In genomic region chr16:50364189-50365059, GRCm38 (mm10) we compare ENCODE assay signal across 8 mouse cellular contexts.
A peak's percentile ranks its signal among the peaks of the same experiment; 100 is the strongest.
DNase-seq lines count a peak whose midpoint lies in the region; ATAC-seq and TF ChIP-seq lines count a peak whose summit lies in the region.

No protein-coding gene starts in this region.

- TF ChIP-seq CTCF in lung, embryonic 14.5 days (IDR thresholded peaks at IDR 0.05; ENCODE audit: low read depth), result no peak

- WGBS in forebrain, embryonic 12.5 days, result 10% methylated on average over 11 of the region's 11 CpGs
- 11% methylated on average over 11 of the region's 11 CpGs for WGBS in hindbrain, embryonic 13.5 days
- WGBS in lung, embryonic 14.5 days, result 5% methylated on average over 11 of the region's 11 CpGs

- H3K27me3 ChIP-seq in forebrain, embryonic 12.5 days, result no peaks in the 10 kb centered on the region
- H3K27me3 ChIP-seq in hindbrain, embryonic 13.5 days, result no peaks in the 10 kb centered on the region
- H3K27me3 ChIP-seq in lung, embryonic 14.5 days (ENCODE audit: insufficient read depth, low read length), result no peaks in the 10 kb centered on the region

- H3K27ac ChIP-seq in forebrain, embryonic 12.5 days, result peak overlapping the region; percentile 80
- peak overlapping the region; percentile 84 for H3K27ac ChIP-seq in hindbrain, embryonic 13.5 days
- peak overlapping the region; percentile 68 for H3K27ac ChIP-seq in lung, embryonic 14.5 days (ENCODE audit: low read depth)

- peak; percentile 84 for ATAC-seq in forebrain, embryonic 12.5 days (ENCODE audit: low FRiP score)
- ATAC-seq in hindbrain, embryonic 13.5 days (ENCODE audit: low FRiP score), result peak; percentile 91
- peak; percentile 94 for ATAC-seq in lung, embryonic 14.5 days (ENCODE audit: insufficient read depth)
- ATAC-seq in neutrophil, adult 5-6 weeks (ENCODE audit: extremely low read depth, insufficient number of reproducible peaks, low FRiP score, poor library complexity, severe bottlenecking), result peak; percentile 53

- H3K4me2 ChIP-seq in forebrain, embryonic 12.5 days, result peak overlapping the region; percentile 52
- peak overlapping the region; percentile 60 for H3K4me2 ChIP-seq in hindbrain, embryonic 13.5 days
- H3K4me2 ChIP-seq in lung, embryonic 14.5 days, result peak overlapping the region; percentile 66

- peak overlapping the region; percentile 38 for H3K4me3 ChIP-seq in forebrain, embryonic 12.5 days (replicated peaks)
- peak overlapping the region; percentile 41 for H3K4me3 ChIP-seq in hindbrain, embryonic 13.5 days
- H3K4me3 ChIP-seq in lung, embryonic 14.5 days (ENCODE audit: low read depth, low read length), result peak overlapping the region; percentile 39

- no peaks in the 10 kb centered on the region for H3K36me3 ChIP-seq in forebrain, embryonic 12.5 days (replicated peaks)
- H3K36me3 ChIP-seq in hindbrain, embryonic 13.5 days, result no peaks in the 10 kb centered on the region
- H3K36me3 ChIP-seq in lung, embryonic 14.5 days (ENCODE audit: insufficient read depth), result no peaks in the 10 kb centered on the region

- H3K4me1 ChIP-seq in forebrain, embryonic 12.5 days, result peaks cover 19% of the 10 kb centered on the region
- H3K4me1 ChIP-seq in hindbrain, embryonic 13.5 days (replicated peaks), result peaks cover 22% of the 10 kb centered on the region
- no peaks in the 10 kb centered on the region for H3K4me1 ChIP-seq in lung, embryonic 14.5 days (ENCODE audit: insufficient read depth)

- peak overlapping the region; percentile 44 for H3K9ac ChIP-seq in forebrain, embryonic 12.5 days
- H3K9ac ChIP-seq in hindbrain, embryonic 13.5 days, result peak overlapping the region; percentile 69
- peak overlapping the region; percentile 43 for H3K9ac ChIP-seq in lung, embryonic 14.5 days

- peak; percentile 58 for DNase-seq in MN1 (ENCODE audit: low spot score)
- DNase-seq in brain, embryonic 18.5 days (ENCODE audit: low read depth, low spot score), result peak; percentile 40
- DNase-seq in layer of hippocampus, adult 9-11 months, result peak; percentile 34
- peak; percentile 71 for DNase-seq in lung, embryonic 14.5 days
- DNase-seq in adipocyte (ENCODE audit: low spot score), result no peak

- no peaks in the 10 kb centered on the region for H3K9me3 ChIP-seq in forebrain, embryonic 12.5 days
- H3K9me3 ChIP-seq in hindbrain, embryonic 13.5 days, result no peaks in the 10 kb centered on the region
- H3K9me3 ChIP-seq in lung, embryonic 14.5 days (ENCODE audit: low read depth, low read length), result no peaks in the 10 kb centered on the region
